12 mouse cellular contexts compared by ENCODE assay signal in the genomic region with DNA sequence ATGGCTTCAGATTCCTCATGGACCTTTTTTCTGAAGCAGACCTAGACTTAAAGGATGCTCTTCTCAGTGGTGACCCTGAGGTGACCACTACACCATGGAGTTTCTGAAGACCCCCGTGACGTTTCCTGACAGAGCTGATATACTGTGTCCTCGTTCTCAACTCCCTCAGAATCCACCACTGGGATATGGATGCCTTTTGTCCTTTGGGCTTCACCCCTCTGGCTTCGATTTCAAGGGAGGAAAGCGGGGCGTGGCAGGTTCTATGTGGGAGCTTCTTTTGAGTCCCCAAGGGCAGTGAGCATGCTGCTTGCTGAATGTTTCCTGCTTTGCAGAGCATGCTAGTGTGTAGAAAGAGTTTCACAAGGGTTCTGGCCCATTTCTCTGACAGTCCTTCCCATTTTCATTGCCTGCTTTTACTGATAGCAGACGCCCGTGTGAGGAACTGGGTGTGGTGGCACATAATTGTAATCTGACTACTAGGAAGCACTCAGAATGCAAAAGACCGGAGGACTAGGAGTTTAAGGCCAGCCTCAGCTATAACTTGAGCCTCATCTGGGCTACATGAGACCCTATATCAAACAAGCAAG.
DNase-seq lines count a peak whose midpoint lies in the region; ATAC-seq lines count a peak whose summit lies in the region.
"Had no signal": no experiment of that assay in that cellular context is flagged by ENCODE, and none has a peak within 500 bp of the region (broad histone marks: within the 10 kb centered on the region; RNA-seq: fewer than 3 reads in every experiment).

No protein-coding gene starts in this region.

- no peak overlapping the region for H3K4me3 ChIP-seq in liver, embryonic 12.5 days
- H3K4me3 ChIP-seq: hindbrain, embryonic 10.5 days; limb, embryonic 12.5 days had no signal

- H3K4me2 ChIP-seq in liver, embryonic 12.5 days, result no peak overlapping the region
- H3K4me2 ChIP-seq: limb, embryonic 12.5 days had no signal

- no peak overlapping the region for H3K27ac ChIP-seq in liver, embryonic 12.5 days
- H3K27ac ChIP-seq: hindbrain, embryonic 10.5 days; limb, embryonic 12.5 days had no signal

- WGBS in liver, embryonic 12.5 days (ENCODE audit: insufficient replicate concordance), result 34% methylated on average over 9 of the region's 9 CpGs

- intact Hi-C loops in heart, postnatal 25 days (cut with DNase I), result no loop called here

- ATAC-seq in liver, embryonic 12.5 days, result no peak
- peak; percentile 82 for ATAC-seq in granulocyte monocyte progenitor cell, adult 5-6 weeks (replicated peaks; ENCODE audit: poor library complexity, severe bottlenecking)
- ATAC-seq in megakaryocyte-erythroid progenitor cell, adult 5-6 weeks (replicated peaks; ENCODE audit: low FRiP score, low TSS enrichment, poor library complexity, severe bottlenecking), result peak; percentile 56
- ATAC-seq: intestine, embryonic 16.5 days had no signal

- H3K27me3 ChIP-seq in liver, embryonic 12.5 days (replicated peaks), result no peaks in the 10 kb centered on the region
- H3K27me3 ChIP-seq: limb, embryonic 12.5 days had no signal

- H3K9me3 ChIP-seq in liver, embryonic 12.5 days (replicated peaks), result no peaks in the 10 kb centered on the region
- H3K9me3 ChIP-seq: hindbrain, embryonic 10.5 days; limb, embryonic 12.5 days had no signal

- H3K9ac ChIP-seq in liver, embryonic 12.5 days, result no peak overlapping the region
- H3K9ac ChIP-seq: limb, embryonic 12.5 days had no signal

- peaks cover 31% of the 10 kb centered on the region for H3K4me1 ChIP-seq in liver, embryonic 12.5 days

- no peaks in the 10 kb centered on the region for H3K36me3 ChIP-seq in liver, embryonic 12.5 days
- H3K36me3 ChIP-seq: hindbrain, embryonic 10.5 days; limb, embryonic 12.5 days had no signal

- DNase-seq in heart, adult 11 months, result peak; percentile 95
- no peak for DNase-seq in heart, postnatal 25 days (ENCODE audit: low spot score)
- peak; percentile 10 for DNase-seq in liver
- no peak for DNase-seq in left cerebral cortex, adult 11 months (ENCODE audit: low spot score)
- no peak for DNase-seq in cerebellum, postnatal 25 days
- DNase-seq: cerebellum, adult 18-20 months had no signal

Comparison
In these comparisons a context has a peak if more than half of its experiments do, and no peak if none do; other contexts are left out.
1. DNase-seq: peak in heart, adult 11 months (single experiment) and liver (single experiment); none in heart, postnatal 25 days (single experiment), left cerebral cortex, adult 11 months (single experiment) and cerebellum, postnatal 25 days (0 of 2).